Mouse (Mus musculus) right cerebral cortex, postnatal 25 days (tissue): ENCODE data around the gene Epp13.
"Not testable (repeated sequence)": the region's sequence is repeated elsewhere in the genome, so short reads cannot be mapped to it uniquely, and the experiment has no call there.

Experiments used
- DNase-seq: peaks from one replicate; pipeline ENCODE4 v3.0.0; 2022

The Epp13 gene

DNA sequence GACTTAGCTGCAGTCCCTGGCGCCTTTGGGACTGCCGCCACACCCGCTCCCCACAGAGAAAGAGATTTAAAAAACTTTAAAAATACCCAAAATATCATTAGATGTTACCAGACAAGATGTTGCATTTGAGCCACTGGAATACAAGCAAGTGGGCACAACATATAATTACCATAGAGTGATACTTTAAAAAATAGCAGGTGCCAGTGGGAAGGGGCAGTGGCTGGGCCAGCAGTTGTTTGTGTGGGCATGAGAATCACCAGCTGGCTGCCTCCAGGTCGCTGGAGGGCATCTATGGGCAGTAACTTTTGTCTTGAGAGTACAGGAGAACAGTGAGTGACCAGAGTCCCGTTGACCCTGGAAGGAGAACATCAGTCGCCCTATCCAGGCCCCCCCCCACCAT lies at the start of gene Epp13:
TSS of gene Epp13 (plus strand) at position 301 of the 400 bp plus-strand sequence.
- DNase-seq, result no peak

DNA sequence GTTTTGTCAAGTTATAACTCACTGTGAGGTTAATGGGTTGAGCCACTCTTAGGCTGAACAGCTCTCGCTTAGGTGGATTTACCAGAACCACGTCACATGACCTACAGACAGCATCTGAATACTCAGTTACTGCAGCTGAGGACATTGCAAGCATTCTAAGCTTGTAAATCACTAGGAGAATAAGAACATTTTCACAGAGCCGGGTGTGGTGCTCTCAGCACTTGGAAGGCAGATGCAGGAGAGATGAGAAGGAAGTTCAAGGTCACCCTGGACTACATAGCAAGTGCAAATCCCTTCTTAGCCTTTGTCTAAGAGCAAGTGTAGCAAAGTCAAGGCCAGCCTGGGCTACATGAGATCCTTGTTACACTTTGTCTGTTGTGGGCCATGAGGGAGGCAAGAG lies 48.3 kb upstream of the Epp13 start:
- no peak for DNase-seq

DNA sequence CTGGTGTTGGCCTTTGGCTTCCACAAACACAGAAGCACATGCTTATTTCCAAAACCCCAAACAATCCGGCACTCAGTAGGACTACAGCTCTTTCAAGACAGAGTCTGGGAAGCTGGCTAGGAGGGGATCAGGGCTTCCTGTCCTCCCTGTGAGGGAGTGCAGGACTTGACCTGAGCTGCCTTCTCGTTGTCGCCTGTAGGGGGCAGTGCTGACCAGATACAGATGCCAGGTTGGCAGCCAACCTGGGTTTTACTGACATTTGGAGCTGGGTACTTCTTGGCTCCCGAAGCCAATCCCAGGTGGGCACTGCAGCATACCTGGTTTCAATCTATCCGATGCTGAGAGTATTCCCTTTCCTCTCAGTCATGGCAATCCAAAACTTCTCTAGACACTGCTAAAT lies 39.4 kb upstream of the Epp13 start:
- no peak for DNase-seq

DNA sequence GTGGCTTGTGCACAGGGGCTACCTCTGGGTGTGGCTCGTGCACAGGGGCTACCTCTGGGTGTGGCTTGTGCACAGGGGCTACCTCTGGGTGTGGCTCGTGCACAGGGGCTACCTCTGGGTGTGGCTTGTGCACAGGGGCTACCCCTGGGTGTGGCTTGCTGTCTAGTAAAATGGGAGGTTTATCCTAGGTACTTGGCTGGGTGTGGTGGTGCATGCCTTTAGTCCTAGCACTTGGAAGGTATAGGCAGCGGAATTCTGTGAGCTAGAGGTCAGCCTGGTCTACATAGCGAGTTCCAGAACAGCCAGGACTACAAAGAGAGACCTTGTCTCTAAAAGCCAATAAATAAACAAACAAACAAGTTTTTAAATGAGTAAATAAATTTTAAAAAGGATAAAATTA lies 37.8 kb upstream of the Epp13 start:
- not testable (repeated sequence) for DNase-seq

DNA sequence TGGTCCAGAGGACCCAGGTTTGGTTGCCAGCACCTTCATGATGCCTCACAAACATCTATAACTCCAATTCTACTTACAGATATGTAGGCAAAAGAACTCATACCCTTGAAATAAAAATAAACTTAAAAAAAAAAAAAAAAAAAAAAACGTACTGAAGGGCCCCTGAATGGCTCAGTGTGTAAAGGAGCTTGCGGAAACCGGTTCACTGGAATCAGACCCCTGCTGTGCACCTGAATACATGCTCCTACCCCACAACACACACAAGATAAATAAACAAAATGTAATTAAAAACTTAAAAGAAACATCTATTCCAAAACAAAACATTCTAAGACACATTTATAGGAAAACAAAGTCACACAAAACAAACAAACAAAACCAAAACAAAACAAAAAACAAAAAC lies 32.4 kb upstream of the Epp13 start:
- no peak for DNase-seq

DNA sequence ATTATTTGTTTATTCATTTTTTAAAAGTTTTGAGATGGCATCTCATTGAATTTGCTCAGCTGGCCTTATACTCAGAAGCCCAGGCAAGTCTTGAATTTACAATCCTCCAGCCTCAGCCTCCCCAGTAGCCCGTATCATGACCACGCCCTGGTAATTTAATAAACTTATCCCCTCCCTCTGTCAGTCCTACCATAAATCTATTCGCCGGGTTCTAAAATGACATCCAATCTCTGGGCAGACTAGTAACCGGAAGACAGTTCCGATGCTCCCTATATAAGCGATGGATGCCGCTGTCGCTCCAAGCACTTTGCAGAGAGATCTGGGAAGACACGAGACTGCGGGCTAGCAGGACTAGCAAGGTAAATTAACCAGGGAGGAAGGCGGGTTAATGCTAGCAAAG lies 30.5 kb upstream of the Epp13 start, which contains the start of gene Zscan5b:
TSS of gene Zscan5b (plus strand) at position 301 of the 400 bp plus-strand sequence.
- no peak for DNase-seq

DNA sequence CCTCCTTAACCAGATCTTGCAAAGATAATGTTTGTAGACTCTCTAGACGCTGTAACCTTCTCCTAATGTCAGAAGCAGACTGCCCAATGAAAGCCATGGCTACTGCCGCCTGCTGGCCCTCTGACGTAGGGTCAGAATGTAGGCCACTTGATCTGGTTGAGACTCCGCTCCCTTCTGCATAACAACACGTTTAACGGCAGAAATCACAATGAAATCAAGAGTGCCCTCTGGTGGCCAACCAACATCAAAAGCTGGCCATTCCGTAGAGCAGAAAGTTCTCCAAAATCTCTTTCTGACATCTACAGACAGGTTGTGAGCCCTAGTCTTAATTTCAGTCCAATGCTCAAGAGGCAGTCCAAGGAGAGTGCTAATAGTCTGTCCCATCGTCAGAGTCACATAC lies 24.0 kb upstream of the Epp13 start:
- peak; percentile 4 for DNase-seq

DNA sequence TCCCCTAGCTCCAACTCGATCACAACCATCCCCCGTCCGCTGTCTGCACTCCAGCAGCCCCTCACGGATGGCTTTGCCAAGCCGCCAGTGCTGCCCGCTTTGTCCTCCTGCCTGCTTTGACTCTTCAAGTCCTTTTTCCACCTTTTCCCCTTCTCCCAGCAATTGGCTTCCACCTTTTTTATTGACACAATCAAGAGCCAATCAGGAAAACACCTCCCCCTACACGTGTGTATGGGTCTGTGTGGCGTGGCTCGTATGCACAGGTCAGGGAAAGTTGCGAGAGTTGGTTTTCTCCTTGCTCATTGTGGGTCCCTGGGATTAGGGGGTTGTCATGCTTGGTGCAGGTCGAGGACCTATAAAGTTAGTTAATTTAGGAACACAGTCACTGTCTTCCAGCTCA lies 12.7 kb upstream of the Epp13 start:
- DNase-seq, result no peak

DNA sequence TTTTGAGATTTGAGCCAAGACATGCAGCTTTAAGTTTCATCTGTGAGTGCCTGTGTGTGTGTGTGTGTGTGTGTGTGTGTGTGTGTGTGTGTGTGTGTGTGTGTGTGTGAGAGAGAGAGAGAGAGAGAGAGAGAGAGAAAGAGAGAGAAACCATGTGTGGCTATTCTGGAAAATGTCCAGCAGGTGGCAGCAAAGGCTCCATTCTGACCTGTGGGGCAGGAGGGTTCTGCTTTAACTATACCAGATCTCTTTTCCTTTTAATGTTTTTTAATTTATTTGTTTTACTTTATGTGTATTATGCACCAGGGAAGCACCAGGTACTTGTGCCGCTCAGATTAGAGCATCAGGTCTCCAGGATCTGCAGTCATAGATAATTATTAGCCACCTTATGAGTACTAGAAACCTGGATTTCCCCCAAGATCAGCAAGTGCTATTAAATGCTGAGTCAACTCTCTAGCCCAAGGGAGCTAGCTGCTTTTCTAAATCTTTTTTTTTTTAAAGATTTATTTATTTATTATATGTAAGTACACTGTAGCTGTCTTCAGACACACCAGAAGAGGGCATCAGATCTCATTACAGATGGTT lies 11.6 kb upstream of the Epp13 start:
- not testable (repeated sequence) for DNase-seq

DNA sequence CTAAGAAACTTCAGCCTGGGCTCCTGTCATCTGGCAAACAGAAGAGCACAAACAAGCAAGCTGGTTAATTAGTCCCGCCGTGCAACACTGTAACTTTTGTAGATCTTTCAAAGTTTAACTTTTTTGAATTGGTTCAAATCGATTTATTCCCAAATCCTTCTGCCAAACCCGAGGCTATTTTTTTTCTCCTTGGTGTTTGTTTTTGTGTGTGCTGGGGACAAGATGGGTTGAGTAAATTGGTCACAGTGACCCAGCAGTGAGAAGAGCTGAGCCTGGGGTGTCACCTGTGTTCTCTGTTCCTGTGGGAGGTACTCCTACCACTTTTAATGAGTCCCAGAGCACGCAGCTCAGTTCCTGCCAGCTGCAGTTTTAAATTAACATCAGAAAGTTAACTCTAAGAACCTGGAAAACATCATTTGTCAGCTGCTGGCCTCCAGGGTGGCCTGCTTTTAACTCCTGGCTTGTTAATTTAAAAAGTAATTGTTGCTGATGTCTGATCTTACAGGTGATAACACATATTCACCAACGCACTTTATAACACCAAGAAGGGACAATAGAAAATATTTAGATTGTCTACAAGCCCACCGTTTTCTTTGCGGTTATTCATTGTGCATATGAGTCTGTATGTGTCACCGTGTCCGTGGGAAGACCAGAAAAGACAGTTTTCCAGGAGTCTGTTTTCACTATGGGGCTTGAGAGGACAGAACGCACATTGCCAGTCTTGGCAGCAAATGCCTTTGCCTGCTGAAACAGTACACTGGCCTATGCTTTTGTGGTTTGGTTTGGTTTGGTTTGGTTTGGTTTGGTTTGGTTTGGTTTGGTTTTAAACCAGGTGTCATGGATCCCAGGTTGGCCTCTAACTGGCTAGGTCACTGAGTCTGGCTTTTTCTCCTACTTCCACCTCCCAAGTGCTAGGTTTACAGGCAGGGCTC lies 7.9 kb upstream of the Epp13 start:
- no peak for DNase-seq

DNA sequence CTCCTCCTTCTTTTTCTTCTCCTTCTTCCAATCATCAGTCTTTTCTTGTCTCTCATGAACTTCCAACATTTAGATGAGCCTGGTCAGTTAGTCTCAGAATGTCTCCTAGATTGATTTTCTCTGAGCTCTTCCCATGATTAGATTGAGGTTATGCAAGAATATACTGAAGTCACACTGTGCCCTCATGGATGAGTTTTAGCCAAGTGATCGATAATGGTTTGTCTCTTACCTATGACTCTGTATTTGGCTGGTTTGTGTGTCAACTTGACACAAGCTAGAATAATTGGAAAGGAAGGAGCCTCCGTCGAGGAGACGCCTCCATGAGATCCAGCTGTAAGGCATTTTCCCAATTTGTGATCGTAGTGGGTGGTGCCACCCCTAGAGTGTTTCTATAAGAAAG lies 1.9 kb downstream of the Epp13 start:
- no peak for DNase-seq

DNA sequence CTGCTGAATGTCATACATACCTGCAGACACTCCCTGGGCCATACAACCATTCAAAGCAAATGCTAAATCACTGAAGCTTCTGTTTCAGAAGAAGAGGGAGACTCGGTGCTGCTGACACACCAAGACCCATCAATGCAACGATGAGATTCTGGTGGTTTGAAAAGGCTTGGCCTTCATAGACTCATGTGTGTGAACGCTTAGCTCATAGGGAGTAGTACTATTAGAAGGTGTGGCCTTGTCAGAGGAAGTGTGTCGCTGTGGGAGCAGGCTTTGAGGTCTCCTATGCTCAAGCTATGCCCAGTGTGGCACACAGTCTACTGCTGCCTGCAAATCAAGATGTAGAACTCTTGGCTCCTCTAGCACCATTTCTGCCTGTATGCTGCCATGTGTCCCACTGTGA lies 4.9 kb downstream of the Epp13 start:
- no peak for DNase-seq

DNA sequence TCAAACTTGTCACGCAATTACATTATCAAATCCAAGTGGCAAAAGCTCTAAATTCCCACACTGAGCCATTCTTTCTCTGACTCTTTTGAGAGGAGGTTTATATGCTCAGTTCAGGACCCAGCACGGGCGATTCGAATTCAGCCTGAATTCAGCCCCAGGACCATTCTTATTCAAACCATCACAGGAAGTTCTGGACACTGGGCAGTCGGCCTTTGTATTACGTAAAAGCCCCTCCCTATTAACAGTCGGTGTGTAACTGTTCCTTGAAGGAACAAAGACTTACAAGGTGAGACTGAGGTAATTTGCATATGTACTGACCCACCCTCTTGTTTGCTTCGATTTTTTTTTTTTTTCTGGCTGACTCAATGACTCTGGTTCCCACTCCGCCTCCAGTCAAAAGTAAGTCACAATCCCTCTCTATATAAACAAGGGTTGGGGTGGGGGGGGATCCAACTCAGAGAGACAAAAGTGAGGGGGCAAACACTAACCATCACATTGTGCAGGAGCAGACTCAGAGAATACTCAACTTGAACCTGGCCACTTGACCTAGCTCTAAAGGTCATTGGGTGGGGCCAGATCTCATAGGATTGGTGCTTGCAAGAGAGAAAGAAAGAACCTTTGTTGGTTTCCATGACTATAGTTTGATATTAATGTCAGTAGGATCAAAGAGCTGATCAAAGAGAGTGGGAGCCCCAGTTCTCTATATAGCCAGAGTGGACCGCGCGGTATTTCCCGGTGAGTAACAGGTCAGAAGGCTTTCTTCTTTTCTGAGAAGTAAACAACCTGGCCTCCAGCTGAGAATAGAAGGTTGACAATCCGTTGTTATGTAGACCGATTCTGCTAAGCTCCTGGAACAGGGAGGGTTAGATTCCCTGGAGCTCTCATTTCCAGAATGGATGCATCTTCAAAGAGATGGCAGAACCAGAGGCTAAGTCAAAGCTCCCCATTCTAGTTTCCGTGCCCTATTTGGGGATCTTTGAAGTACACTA lies 6.0 kb downstream of the Epp13 start:
- no peak for DNase-seq

DNA sequence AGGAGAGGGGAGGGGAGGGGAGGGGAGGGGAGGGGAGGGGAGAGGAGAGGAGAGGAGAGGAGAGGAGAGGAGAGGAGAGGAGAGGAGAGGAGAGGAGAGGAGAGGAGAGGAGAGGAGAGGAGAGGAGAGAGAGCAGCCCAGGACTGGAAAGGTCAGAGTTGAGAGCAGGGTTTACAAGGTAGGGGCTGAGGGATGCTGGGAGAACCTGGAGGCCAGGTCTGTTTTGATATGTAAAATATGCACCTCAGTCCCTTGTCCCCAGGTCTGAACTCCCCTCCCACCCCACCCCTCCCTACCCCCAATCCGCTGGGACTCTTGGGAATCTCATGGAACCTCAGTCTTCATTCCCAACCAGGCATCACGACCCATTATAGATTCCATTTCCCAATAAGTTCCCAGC lies 7.5 kb downstream of the Epp13 start:
- not testable (repeated sequence) for DNase-seq

DNA sequence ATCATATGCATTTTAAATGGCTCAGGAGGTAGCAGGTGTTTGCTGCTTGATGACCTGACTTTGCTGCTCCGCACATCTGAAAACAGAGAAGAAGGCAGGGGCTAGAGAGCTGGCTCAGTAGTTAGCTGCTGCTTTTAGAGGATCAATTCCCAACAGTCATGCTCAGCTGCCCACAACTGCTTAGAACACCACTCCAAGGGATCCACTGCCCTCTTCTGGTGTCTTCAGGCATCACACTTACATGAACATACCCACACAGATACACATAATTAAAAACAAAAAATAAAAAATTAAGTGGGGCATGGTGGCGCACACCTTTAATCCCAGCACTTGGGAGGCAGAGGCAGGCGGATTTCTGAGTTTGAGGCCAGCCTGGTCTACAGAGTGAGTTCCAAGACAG lies 9.6 kb downstream of the Epp13 start:
- no peak for DNase-seq

DNA sequence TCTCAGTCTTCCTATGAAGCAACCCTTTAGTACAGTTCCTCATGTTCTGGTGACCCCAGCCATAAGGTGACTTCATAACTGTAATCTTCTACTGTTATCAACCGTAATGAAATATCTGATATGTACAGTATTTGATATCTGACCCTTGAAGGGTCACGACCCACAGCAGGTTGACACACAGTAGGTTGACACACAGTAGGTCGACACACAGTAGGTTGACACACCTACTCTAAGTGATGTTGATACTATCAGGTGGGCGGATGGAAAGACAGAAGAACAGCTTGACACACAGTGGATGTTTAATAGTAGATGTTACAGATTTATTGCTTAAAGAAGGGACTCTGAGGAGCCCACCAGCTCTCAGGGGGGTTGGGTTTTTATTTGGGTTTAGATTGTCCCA lies 10.5 kb downstream of the Epp13 start:
- DNase-seq, result no peak

DNA sequence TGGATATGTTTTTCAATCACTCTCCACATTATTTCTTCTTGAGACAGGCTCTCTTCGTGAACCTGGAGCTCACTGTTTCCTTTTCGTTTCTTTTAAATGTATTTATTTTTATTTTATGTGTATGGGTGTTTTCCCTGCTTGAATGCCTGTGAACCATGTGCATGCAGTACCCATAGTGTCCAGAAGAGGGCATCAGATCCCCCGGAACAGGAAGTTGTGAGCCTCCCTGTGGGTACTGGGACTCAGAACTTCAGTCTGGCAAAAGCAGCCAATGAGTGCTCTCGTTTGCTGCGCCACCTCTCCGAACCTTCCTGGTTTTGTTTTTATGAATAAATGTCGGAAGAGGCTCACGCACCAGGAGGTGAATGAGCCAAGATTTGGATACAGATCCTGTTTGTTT lies 13.2 kb downstream of the Epp13 start:
- no peak for DNase-seq

DNA sequence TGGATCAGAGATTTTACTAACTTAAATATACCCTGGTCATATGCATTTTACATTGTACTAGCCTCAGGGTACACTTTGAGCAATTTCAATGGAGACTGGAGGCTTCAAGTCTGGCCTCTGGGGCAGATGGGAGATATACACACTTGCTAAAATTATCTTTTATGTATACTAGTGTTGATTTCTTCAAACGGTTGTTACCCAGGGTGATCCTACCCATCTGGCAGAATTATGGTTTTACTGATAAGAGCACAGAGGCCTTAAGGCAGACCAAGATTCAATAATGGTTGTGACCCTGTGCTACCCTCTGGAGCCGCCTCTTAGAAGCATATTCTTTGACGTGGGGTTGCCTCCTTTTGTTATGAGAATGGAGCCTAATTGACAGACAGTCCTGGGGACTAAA lies 25.4 kb downstream of the Epp13 start:
- no peak for DNase-seq

DNA sequence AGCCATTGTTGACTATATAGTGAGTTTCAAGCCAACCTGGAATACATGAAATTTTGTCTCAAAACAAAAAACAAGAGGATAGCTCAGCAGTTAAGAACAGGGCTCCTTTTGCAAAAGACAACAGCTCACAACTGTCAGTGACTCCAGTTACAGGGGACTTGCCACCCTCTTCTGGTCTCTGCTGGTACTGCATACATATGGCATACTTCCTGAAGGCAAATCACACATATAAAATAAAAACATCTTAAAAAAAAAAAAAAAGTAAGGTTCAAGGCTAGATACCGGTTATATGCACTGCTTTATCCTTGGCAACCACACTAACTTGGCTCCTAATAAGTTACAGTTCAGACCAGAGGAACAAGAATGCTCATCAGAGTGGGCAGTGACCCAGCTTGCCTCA lies 30.2 kb downstream of the Epp13 start:
- DNase-seq, result peak; percentile 66

DNA sequence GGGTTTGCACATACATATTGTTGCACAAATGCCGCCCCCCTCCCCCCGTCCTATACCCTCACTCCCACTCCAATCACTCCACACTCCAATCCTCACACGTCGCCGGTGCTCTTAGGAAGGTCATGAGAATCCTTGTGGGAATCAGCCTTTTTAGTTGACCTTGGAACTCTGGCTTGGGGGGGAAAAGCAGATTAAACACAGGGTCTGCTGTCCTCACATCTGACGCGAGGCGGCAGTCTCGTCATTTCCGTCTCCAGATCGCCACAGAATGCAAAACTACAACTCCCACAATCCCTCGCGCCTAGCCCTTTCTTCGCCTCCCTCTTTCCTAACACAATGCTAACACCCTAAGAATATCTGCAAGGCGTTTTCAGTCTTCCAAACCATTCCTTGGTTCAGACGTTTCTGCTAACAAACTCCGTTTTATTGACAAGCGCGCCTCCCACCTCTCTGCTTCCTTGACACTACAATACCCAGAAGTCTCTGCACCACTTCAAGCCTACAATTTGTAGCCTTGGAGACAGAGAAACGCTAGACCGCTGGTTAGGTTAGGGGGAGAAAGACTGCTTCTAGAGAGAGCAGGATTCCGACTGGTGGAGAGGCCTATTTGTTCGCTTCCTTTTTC lies 31.1 kb downstream of the Epp13 start:
- DNase-seq, result peak; percentile 84

DNA sequence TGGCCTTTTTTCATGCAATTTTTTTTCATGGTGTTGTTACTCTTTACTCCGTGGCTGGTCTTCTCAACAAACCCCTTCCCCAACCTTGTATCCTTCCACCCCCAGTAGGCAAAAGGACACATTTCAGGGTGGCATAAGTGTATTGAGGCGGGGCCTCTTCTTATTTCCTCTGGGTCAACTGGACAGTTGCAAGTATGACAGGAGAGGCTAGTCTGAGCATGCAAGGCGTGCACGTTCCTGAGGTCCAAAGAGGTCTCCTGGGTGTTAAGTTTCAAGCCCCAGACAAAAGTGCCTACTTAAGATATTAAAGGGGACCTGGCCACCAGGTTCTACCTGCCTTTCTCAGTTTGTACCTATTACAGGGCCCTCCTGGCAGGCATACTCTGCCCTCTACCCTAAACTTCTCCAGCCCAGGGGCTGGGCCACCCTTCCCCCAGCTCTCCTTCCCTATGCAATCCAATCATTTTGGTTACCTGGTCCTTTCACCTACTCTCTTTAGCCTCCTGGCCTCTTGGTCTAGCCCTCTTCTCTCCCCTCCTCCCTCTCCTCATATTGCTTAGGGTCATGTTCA lies 32.0 kb downstream of the Epp13 start:
- DNase-seq, result no peak

DNA sequence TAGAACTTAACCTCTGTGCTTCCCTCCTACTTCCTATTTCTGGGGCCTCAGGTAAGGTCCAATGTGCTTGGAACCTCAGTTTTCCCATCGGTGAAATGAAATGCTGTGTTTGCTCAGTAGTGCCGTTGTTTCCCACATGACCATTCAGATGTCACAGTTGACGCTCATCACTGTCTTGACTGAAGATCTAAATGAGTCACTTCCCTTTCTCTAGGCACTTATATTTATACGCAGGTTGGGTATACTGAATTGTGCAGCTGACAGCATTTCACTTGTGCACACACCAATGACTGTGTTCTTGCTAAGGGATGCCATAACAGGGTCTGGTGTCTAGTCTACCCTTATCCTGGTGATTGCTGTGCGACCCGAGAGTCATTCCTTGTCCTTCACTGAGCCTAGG lies 32.9 kb downstream of the Epp13 start:
- DNase-seq, result no peak
